Mouse (Mus musculus): ENCODE data around the gene Flt3l. TPM values are rescaled to one million over a fixed set of nuclear protein-coding genes. Genes with fewer than 3 reads are reported as not detected.

Flt3l gene
- polyA plus RNA-seq, 1 experiment from 2014 or later, result 2.3 TPM

- Histone ChIP-seq H3K9ac (replicated peaks) (no peak within 1 kb of the TSS), H3K27ac (ENCODE audit: low read depth) (no peak within 1 kb of the TSS), H3K27me3 (ENCODE audit: insufficient read depth, low read length) (peaks cover 96% of the 10 kb centered on the region), H3K4me2 (ENCODE audit: low read depth, low read length) (peak within 1 kb of the TSS; percentile 55), H3K9me3 (ENCODE audit: low read length) (no peaks in the 10 kb centered on the region), H3K36me3 (replicated peaks; ENCODE audit: insufficient read depth, low read length) (no peaks in the 10 kb centered on the region), H3K4me1 (ENCODE audit: insufficient read depth) (peaks cover 7% of the 10 kb centered on the region), H3K4me3 (ENCODE audit: low read depth, low read length) (peak within 1 kb of the TSS; percentile 25; the same call in 1 of the 2 replicates)
- WGBS (ENCODE audit: insufficient replicate concordance), result 28% methylated on average over 18 of the region's 20 CpGs
- TF ChIP-seq CTCF (IDR thresholded peaks at IDR 0.05; ENCODE audit: low read depth), result no peak
- no peak for TF ChIP-seq EP300 (IDR thresholded peaks at IDR 0.05; ENCODE audit: low read depth)
- DNase-seq (no peak), ATAC-seq (no peak)
Measured at GRCm38 (mm10) chr7:45180896-45181477, 44.8 kb upstream of the Flt3l start, which contains the start of gene Pth2. Gene Pth2, plus strand, starts transcription at chr7:45180995.

DNA sequence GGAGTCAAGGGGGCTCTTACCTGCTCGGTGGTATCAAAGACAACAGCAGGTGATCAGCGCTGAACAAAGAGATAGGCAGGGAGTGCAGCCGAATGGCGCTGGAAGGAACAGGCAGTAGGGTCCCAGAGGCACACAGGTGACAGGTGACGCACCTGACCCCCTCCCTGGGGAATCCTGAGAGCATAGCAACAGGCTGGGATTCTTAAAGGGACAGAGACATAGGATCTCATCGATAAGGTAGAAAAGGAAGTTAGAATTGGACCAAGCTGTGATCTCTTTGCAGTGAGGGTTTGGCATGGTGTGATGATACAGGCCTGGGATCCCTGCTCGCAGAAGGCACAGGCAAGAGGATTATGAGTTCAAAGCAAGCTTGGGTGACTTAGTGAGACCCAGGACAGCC lies 43.2 kb upstream of the Flt3l start, which contains the start of gene Gfy:
Gene Gfy (minus strand): TSS at position 101 of the 400 bp plus-strand sequence.
- WGBS (ENCODE audit: insufficient replicate concordance), result 27% methylated on average over 7 of the region's 7 CpGs
- no peak for ATAC-seq

GRCm38 (mm10) chr7:45178550-45178949 lies 42.3 kb upstream of the Flt3l start:
- ATAC-seq, result no peak
- Histone ChIP-seq H3K9me3 (ENCODE audit: low read length) (no peaks in the 10 kb centered on the region), H3K4me3 (ENCODE audit: low read depth, low read length) (no peak overlapping the region), H3K4me1 (ENCODE audit: insufficient read depth) (peaks cover 7% of the 10 kb centered on the region), H3K36me3 (replicated peaks; ENCODE audit: insufficient read depth, low read length) (no peaks in the 10 kb centered on the region), H3K4me2 (ENCODE audit: low read depth, low read length) (no peak overlapping the region), H3K27me3 (ENCODE audit: insufficient read depth, low read length) (peaks cover 96% of the 10 kb centered on the region), H3K9ac (replicated peaks) (no peak overlapping the region), H3K27ac (ENCODE audit: low read depth) (no peak overlapping the region)
- WGBS (ENCODE audit: insufficient replicate concordance), result 21% methylated on average over 7 of the region's 7 CpGs
- no peak for TF ChIP-seq EP300 (IDR thresholded peaks at IDR 0.05; ENCODE audit: low read depth)
- peak; percentile 38 for DNase-seq

More for the DNA sequence above, 43.2 kb upstream of the Flt3l start, which contains the start of gene Gfy:
- Histone ChIP-seq H3K9me3 (ENCODE audit: low read length) (no peaks in the 10 kb centered on the region), H3K9ac (replicated peaks) (no peak within 1 kb of the TSS), H3K27me3 (ENCODE audit: insufficient read depth, low read length) (peaks cover 98% of the 10 kb centered on the region), H3K4me1 (ENCODE audit: insufficient read depth) (peaks cover 7% of the 10 kb centered on the region), H3K4me2 (ENCODE audit: low read depth, low read length) (no peak within 1 kb of the TSS), H3K27ac (ENCODE audit: low read depth) (no peak within 1 kb of the TSS), H3K36me3 (replicated peaks; ENCODE audit: insufficient read depth, low read length) (no peaks in the 10 kb centered on the region), H3K4me3 (ENCODE audit: low read depth, low read length) (no peak within 1 kb of the TSS)
- no peak for DNase-seq
- TF ChIP-seq CTCF (IDR thresholded peaks at IDR 0.05; ENCODE audit: low read depth) (no peak), EP300 (IDR thresholded peaks at IDR 0.05; ENCODE audit: low read depth) (no peak)

GRCm38 (mm10) chr7:45176356-45176755 lies 40.1 kb upstream of the Flt3l start:
- Histone ChIP-seq H3K9me3 (ENCODE audit: low read length) (peaks cover 3% of the 10 kb centered on the region), H3K4me3 (ENCODE audit: low read depth, low read length) (no peak overlapping the region), H3K9ac (replicated peaks) (no peak overlapping the region), H3K27me3 (ENCODE audit: insufficient read depth, low read length) (peaks cover 84% of the 10 kb centered on the region), H3K27ac (ENCODE audit: low read depth) (no peak overlapping the region), H3K4me1 (ENCODE audit: insufficient read depth) (no peaks in the 10 kb centered on the region; the same call in 1 of the 2 replicates), H3K36me3 (replicated peaks; ENCODE audit: insufficient read depth, low read length) (no peaks in the 10 kb centered on the region), H3K4me2 (ENCODE audit: low read depth, low read length) (no peak overlapping the region)
- ATAC-seq (no peak), DNase-seq (no peak)
- TF ChIP-seq CTCF (IDR thresholded peaks at IDR 0.05; ENCODE audit: low read depth) (no peak), EP300 (IDR thresholded peaks at IDR 0.05; ENCODE audit: low read depth) (no peak)
- 4% methylated on average over 27 of the region's 31 CpGs for WGBS (ENCODE audit: insufficient replicate concordance)

- no peak for TF ChIP-seq CTCF (IDR thresholded peaks at IDR 0.05; ENCODE audit: low read depth)
- no peak for TF ChIP-seq EP300 (IDR thresholded peaks at IDR 0.05; ENCODE audit: low read depth)
- no peak overlapping the region for H3K9ac ChIP-seq (replicated peaks)
- H3K36me3 ChIP-seq (replicated peaks; ENCODE audit: insufficient read depth, low read length), result no peaks in the 10 kb centered on the region
- DNase-seq (no peak), ATAC-seq (no peak)
- H3K27me3 ChIP-seq (ENCODE audit: insufficient read depth, low read length), result peaks cover 80% of the 10 kb centered on the region
- no peak overlapping the region for H3K4me2 ChIP-seq (ENCODE audit: low read depth, low read length)
- H3K27ac ChIP-seq (ENCODE audit: low read depth), result no peak overlapping the region
- H3K9me3 ChIP-seq (ENCODE audit: low read length), result peaks cover 3% of the 10 kb centered on the region
- WGBS (ENCODE audit: insufficient replicate concordance), result 3% methylated on average over 23 of the region's 23 CpGs
- H3K4me1 ChIP-seq (ENCODE audit: insufficient read depth), result no peaks in the 10 kb centered on the region
- H3K4me3 ChIP-seq (ENCODE audit: low read depth, low read length), result no peak overlapping the region
Measured at GRCm38 (mm10) chr7:45175929-45176328, 39.7 kb upstream of the Flt3l start.

GRCm38 (mm10) chr7:45175398-45175797 lies 39.2 kb upstream of the Flt3l start:
- ATAC-seq (no peak), DNase-seq (no peak)
- WGBS (ENCODE audit: insufficient replicate concordance), result 5% methylated on average over 13 of the region's 13 CpGs
- no peak overlapping the region for H3K9ac ChIP-seq (replicated peaks)
- no peaks in the 10 kb centered on the region for H3K36me3 ChIP-seq (replicated peaks; ENCODE audit: insufficient read depth, low read length)
- peaks cover 74% of the 10 kb centered on the region for H3K27me3 ChIP-seq (ENCODE audit: insufficient read depth, low read length)
- H3K27ac ChIP-seq (ENCODE audit: low read depth), result no peak overlapping the region
- no peaks in the 10 kb centered on the region for H3K4me1 ChIP-seq (ENCODE audit: insufficient read depth)
- peaks cover 3% of the 10 kb centered on the region for H3K9me3 ChIP-seq (ENCODE audit: low read length)
- no peak overlapping the region for H3K4me3 ChIP-seq (ENCODE audit: low read depth, low read length)
- no peak for TF ChIP-seq EP300 (IDR thresholded peaks at IDR 0.05; ENCODE audit: low read depth)
- no peak for TF ChIP-seq CTCF (IDR thresholded peaks at IDR 0.05; ENCODE audit: low read depth)
- no peak overlapping the region for H3K4me2 ChIP-seq (ENCODE audit: low read depth, low read length)

Measured in liver, postnatal 0 days (tissue).